Mouse (Mus musculus): Measurements from ENCODE around the gene Clybl.

DNA sequence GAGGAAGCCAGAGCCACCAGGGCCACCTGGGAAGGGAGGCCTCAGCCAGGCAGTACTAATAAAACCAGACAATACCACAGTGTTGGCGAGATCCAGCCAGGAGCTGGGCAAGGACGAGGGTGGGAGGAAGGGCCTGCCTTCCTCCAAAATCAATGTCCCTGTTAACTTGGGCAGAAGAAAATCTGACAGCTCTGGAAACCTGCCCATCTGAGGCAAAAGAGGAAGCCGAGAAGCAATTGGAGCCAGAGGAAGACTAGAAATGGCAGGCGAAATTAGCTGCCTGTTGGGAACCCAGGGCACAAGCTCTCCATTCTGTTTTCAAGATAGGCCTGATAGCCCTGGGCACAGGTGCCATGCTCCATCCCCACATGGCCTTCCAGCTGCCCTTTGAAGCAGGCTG is 157.3 kb downstream of the Clybl start:
- no peak for TF ChIP-seq POLR2A (IDR thresholded peaks at IDR 0.05; ENCODE audit: borderline replicate concordance, extremely low read depth, insufficient read depth, insufficient read length, poor library complexity, severe bottlenecking)
- no peak for TF ChIP-seq CTCF (IDR thresholded peaks at IDR 0.05; ENCODE audit: borderline replicate concordance, extremely low read depth, insufficient read depth, insufficient read length)

All from brain, embryonic 14.5 days (tissue).